Mouse (Mus musculus) right cerebral cortex, postnatal 10 days (tissue): ENCODE measurements around the gene Atic.
A peak's percentile ranks its signal among the peaks of the same experiment; 100 is the strongest.

Experiments
- DNase-seq, 2 experiments: peaks; one replicate each; pipeline ENCODE4 v3.0.0; 2021; ENCODE audit warnings: low spot score in 2 of 2

Gene Atic

DNA sequence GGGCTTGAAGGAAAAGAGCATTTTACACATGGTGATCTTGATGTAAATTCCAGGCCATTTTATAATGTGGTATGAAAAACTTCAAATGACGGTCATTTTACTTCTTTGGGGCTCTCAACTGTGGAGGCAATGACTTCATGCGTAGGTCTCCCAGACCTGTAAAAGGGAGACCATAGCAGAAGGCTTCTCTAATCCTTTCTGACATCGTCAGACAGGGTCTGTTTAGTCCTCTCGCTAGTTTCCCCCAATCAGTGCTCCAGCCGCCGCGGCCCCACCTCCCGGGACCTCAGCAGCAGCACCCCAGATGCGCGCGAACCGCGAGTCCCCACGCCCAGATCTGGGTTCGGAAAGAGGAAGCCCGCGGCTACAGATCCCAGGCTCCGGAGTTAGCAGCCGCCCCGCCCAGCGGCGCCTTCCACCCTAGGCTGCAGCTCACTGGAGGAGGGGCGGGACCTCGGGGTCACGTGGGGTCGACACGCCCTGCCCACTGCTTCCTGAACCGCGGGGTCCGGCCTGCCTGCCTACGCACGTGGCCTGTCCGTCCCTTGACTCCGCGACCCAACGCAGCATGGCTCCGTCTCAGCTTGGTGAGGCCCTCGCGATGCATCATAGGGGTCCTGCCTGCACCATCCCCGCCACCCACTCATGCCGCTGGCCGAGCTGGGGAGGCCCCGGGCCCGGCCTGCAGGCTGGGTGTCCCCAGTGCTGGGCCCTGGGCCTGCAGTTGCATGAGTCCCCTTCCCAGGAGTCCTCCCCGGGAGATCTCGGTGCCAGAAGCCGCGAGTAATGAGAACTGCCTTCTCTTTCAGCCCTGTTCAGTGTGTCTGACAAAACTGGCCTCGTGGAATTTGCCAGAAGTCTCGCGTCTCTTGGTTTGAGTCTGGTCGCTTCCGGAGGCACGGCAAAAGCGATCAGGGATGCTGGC, at the start of gene Atic:
Gene Atic, plus strand, starts transcription at position 463 of the 925 bp plus-strand sequence.
- DNase-seq, result peak; percentile 92

GRCm38 (mm10) chr1:71507251-71507650, 49.7 kb upstream of the Atic start:
- peak; percentile 26 to 38 for DNase-seq

- DNase-seq, result no peak
These were observed 41.9 kb upstream of the Atic start for GRCm38 (mm10) chr1:71515041-71515440.

DNA sequence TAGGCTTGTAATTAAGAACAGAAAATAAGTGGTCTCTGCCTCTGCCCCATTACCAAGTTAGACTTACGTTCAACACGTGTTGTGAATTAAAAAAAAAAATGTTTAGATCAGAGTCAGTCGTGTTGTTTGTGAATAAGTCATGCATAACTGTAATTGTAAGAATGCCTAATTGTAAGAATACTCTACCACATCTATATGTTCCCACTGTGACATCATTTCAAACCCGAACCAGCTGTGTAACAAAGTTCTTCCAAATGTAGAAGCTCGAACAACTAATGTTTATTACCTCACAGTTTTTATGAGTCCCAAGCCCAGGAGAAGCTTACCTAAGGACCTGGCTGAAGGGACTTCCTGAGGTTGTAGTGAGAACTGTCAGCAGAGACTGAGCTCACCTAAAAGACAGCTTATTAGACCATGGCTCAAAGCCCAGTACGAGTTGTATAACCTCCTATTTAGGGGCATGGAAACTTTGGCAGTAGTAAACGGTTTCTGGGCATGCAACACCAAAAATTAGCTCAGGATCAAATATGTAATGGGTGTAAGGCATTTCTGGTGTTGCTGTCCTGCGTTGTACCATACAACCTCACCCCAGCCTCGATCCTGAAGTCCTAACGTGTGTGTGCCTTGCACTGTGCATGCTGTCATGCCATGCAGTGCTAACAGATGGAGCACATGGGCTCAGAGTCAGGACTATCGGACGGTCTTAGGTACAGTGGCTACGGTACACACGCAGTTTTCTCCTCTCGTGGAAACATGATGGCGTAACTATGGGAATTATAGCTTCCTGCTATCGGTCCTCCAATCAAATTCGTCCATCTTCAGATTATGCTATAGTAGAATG, 27.9 kb upstream of the Atic start:
- no peak for DNase-seq

DNA sequence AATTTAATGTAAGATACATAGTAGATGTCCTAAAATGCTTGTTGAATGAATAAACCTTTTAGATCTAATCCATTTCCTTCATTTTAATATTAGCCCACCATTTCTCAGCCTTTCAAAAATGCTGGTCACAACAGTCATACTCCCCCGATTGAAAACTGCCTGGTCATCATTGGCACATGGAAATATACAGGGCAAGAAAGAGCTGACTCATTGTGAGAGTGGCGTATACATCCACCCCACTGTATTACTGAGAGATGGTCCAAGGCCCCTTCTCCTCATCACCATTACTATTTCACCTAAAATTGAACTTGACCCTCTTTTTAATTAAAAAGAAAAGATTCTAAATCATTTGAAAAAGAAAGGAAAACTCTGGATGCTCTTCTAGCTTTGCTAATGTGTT, 26.2 kb upstream of the Atic start:
- no peak for DNase-seq

GRCm38 (mm10) chr1:71531653-71532052, 25.3 kb upstream of the Atic start:
- peak in 1 of 2 experiments; percentile 40 for DNase-seq

- DNase-seq, result no peak
These were observed 17.3 kb upstream of the Atic start for GRCm38 (mm10) chr1:71539641-71540040.

DNA sequence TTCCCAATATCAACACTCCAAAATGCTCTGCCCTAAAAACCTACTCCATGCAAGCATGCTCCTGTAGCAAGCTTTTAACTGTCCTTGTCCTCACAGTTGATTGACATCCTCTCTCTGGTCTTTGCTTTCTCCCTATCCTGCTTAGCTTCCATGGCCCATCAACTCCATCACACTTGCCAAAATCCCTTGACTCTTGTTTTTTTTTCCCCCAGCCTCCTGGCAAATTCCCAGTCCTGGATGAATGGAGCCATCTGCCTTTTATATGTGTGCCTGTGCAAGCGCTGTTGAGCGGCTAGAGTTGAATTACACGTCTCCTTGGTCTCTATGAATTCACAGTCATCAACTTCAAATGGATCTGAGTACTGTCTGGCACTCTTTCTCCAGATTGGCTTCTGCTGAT, 16.5 kb upstream of the Atic start:
- peak; percentile 26 to 34 for DNase-seq

GRCm38 (mm10) chr1:71550626-71551195, 6.2 kb upstream of the Atic start:
- DNase-seq, result no peak

DNA sequence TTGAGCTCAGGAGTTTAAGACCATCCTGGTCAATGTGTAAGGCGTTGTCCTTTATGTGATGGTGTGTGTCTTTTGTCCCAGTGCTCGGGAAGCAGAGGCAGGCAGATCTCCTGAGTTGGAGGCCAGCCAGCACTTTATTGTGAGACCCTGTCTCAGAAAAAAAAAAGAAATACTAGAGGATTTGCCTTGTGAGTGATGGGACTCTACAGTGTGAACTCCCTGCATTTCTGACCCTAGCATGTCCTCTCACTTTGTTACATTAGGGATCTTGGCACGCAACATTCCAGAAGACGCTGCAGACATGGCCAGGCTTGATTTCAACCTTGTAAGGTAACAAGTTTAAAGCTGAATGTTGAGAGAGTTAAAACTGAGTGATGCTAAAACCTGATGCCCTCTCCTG, 3.7 kb downstream of the Atic start:
- DNase-seq, result no peak

DNA sequence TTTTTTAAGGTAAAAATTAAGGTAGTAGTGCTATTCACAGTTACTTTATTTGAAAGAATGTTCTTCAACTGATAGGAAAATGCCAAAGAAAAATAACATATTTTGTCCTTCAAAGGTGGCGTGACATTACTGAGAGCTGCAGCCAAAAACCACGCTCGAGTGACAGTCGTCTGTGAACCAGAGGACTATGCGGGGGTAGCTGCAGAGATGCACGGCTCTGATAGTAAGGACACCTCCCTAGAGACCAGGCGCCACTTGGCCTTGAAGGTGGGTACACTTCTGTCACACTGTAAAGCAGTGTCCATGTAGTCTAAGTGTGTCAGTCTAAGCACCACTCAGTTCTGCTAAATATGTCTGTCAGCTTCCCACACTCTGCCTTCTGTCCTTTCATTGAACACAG, 7.3 kb downstream of the Atic start:
- no peak for DNase-seq

- no peak for DNase-seq
These were observed 11.1 kb downstream of the Atic start for GRCm38 (mm10) chr1:71567884-71568605.

- DNase-seq, result no peak
These were observed 13.2 kb downstream of the Atic start for GRCm38 (mm10) chr1:71570116-71570515.

- no peak for DNase-seq
These were observed 19.0 kb downstream of the Atic start for GRCm38 (mm10) chr1:71575987-71576386.

DNA sequence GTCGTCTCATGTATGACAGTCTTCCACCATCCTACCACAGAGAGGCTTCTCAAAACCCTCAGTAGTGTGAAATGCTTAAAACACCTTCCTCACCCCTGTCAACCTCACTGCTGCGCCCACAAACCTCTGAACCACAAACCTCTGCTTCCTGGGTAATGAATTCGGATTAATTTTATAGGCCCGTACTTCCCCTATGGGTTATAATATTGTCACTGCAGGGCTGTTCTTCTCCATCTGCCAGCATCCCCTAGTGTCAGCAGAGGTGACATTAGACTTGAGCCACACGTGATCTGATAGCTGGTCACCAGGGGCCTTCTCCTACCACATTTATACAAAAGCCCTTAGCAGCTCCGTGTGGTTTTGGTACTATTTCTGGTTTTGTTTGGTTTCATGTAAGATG, 19.9 kb downstream of the Atic start:
- DNase-seq, result no peak

DNA sequence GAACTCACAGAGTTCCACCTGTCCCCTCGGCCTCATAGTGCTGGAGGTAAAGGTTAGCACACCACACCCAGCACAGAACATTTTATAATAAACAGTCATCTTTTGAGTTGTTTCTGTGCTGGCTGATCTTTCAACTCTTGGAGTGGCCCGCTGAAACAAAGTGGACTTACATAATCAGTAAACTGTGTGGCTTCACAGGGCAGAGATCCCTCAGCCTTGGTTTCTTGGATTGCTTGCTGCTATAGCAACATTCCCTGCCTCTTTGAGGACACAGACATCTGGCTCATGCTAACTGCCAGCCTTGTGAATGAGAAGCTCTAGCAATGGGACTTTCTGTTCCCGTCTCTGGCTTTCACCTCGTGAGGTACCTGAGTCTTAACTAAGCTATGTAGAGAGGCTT, 22.6 kb downstream of the Atic start:
- DNase-seq, result no peak

GRCm38 (mm10) chr1:71580408-71580807, 23.5 kb downstream of the Atic start:
- DNase-seq, result no peak

DNA sequence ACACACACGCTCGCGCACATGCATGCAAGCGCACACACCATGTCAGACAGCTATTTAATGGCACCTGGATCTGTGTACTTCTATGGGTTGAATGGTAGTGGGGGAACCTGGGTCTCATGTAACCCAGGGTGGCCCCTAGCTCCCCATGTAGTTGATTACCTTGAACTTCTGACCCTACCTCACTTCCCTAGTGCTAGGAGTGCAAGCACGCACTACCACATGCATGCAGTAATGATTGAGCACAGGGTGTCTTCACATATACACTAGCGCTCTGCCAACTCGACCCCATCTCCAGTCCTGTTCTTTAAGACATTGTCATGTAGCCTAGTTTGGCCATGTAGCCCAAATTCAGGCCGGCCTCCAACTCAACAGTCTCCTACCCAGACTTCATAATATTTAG, 26.4 kb downstream of the Atic start:
- no peak for DNase-seq

- DNase-seq, result no peak
These were observed 26.9 kb downstream of the Atic start for GRCm38 (mm10) chr1:71583900-71584299.

DNA sequence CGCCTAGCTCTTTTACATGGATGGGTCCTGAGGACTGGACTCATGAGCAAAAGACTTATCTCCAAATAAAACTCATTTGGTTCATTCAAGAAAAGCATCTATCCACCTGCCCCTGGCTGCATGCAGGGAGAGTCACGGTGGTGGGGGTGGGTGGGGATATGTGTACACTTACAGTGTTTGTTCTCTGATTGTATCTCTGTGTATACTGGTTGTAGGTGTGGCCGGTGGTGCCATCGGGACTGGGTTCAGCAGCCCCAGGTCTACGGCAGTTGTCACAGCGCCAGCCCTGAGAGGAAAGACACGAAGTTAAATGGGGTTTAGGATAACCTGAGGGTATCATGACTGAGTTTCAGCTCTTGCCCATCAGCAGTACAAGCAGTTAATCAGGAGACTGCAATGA, 29.7 kb downstream of the Atic start:
- DNase-seq, result no peak

DNA sequence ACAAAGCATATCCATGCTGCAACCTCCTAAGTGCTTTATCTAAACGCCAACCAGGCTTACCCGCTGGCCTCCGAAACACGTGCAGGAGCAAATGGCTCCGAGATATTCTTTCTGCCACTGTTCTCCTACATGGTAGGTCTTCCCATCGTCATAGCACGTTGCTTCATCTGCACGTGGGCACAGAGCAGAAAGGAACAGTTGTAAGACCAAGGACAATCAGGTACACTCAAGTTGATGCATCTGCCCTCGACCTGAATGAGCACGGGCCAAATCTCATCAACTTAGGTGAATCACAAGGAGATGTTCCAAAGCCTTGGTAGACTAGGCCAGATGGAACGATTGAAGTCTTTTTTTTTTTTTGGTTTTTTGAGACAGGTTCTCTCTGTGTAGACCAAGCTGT, 33.1 kb downstream of the Atic start:
- no peak for DNase-seq

GRCm38 (mm10) chr1:71593184-71593583, 36.2 kb downstream of the Atic start:
- DNase-seq, result no peak
